Mouse (Mus musculus): ENCODE measurements around the gene Midn. TPM values are rescaled to one million over a fixed set of nuclear protein-coding genes. Genes with fewer than 3 reads are reported as not detected.

Gene Midn
- polyA plus RNA-seq, 1 experiment from 2014 or later: 3.0 TPM

GRCm38 (mm10) chr10:80189999-80190398, 41.9 kb downstream of the Midn start:
- peaks cover 7% of the 10 kb centered on the region; the same call in 1 of the 2 replicates for H3K4me1 ChIP-seq (ENCODE audit: insufficient read depth)
- peak overlapping the region; percentile 65 for H3K4me2 ChIP-seq (ENCODE audit: low read depth, low read length)
- no peak overlapping the region for H3K27ac ChIP-seq (ENCODE audit: low read depth)
- no peak overlapping the region for H3K9ac ChIP-seq (replicated peaks)
- TF ChIP-seq EP300 (IDR thresholded peaks at IDR 0.05; ENCODE audit: low read depth) (no peak), CTCF (IDR thresholded peaks at IDR 0.05; ENCODE audit: low read depth) (no peak)
- peak overlapping the region; percentile 27 for H3K4me3 ChIP-seq (ENCODE audit: low read depth, low read length)
- no peaks in the 10 kb centered on the region for H3K36me3 ChIP-seq (replicated peaks; ENCODE audit: insufficient read depth, low read length)
- no peak for DNase-seq
- WGBS (ENCODE audit: insufficient replicate concordance): 3% methylated on average over 21 of the region's 21 CpGs
- ATAC-seq: no peak
- H3K9me3 ChIP-seq (ENCODE audit: low read length): no peaks in the 10 kb centered on the region
- H3K27me3 ChIP-seq (ENCODE audit: insufficient read depth, low read length): peaks cover 66% of the 10 kb centered on the region

- DNase-seq: peak; percentile 48
Measured at GRCm38 (mm10) chr10:80190491-80191051, 42.5 kb downstream of the Midn start.

GRCm38 (mm10) chr10:80193976-80194375, 45.9 kb downstream of the Midn start:
- WGBS (ENCODE audit: insufficient replicate concordance): 77% methylated on average over 6 of the region's 6 CpGs
- TF ChIP-seq CTCF (IDR thresholded peaks at IDR 0.05; ENCODE audit: low read depth): no peak
- no peak for TF ChIP-seq EP300 (IDR thresholded peaks at IDR 0.05; ENCODE audit: low read depth)
- peaks cover 46% of the 10 kb centered on the region for H3K27me3 ChIP-seq (ENCODE audit: insufficient read depth, low read length)
- H3K4me3 ChIP-seq (ENCODE audit: low read depth, low read length): no peak overlapping the region
- H3K4me2 ChIP-seq (ENCODE audit: low read depth, low read length): no peak overlapping the region
- DNase-seq (no peak), ATAC-seq (no peak)
- no peaks in the 10 kb centered on the region for H3K36me3 ChIP-seq (replicated peaks; ENCODE audit: insufficient read depth, low read length)
- H3K4me1 ChIP-seq (ENCODE audit: insufficient read depth): peaks cover 7% of the 10 kb centered on the region; the same call in 1 of the 2 replicates
- no peak overlapping the region for H3K9ac ChIP-seq (replicated peaks)
- no peak overlapping the region for H3K27ac ChIP-seq (ENCODE audit: low read depth)
- H3K9me3 ChIP-seq (ENCODE audit: low read length): no peaks in the 10 kb centered on the region

More at GRCm38 (mm10) chr10:80190491-80191051, 42.5 kb downstream of the Midn start:
- Histone ChIP-seq H3K4me3 (ENCODE audit: low read depth, low read length) (peak overlapping the region; percentile 27), H3K4me2 (ENCODE audit: low read depth, low read length) (peak overlapping the region; percentile 65), H3K36me3 (replicated peaks; ENCODE audit: insufficient read depth, low read length) (no peaks in the 10 kb centered on the region), H3K27ac (ENCODE audit: low read depth) (no peak overlapping the region), H3K9me3 (ENCODE audit: low read length) (no peaks in the 10 kb centered on the region), H3K9ac (replicated peaks) (no peak overlapping the region), H3K4me1 (ENCODE audit: insufficient read depth) (peaks cover 7% of the 10 kb centered on the region; the same call in 1 of the 2 replicates), H3K27me3 (ENCODE audit: insufficient read depth, low read length) (peaks cover 66% of the 10 kb centered on the region)
- no peak for ATAC-seq
- under 1% methylated on average over 43 of the region's 48 CpGs for WGBS (ENCODE audit: insufficient replicate concordance)
- no peak for TF ChIP-seq EP300 (IDR thresholded peaks at IDR 0.05; ENCODE audit: low read depth)
- no peak for TF ChIP-seq CTCF (IDR thresholded peaks at IDR 0.05; ENCODE audit: low read depth)

GRCm38 (mm10) chr10:80194441-80194840, 46.4 kb downstream of the Midn start:
- no peak overlapping the region for H3K27ac ChIP-seq (ENCODE audit: low read depth)
- no peak overlapping the region for H3K4me2 ChIP-seq (ENCODE audit: low read depth, low read length)
- no peak for TF ChIP-seq CTCF (IDR thresholded peaks at IDR 0.05; ENCODE audit: low read depth)
- no peak for TF ChIP-seq EP300 (IDR thresholded peaks at IDR 0.05; ENCODE audit: low read depth)
- H3K27me3 ChIP-seq (ENCODE audit: insufficient read depth, low read length): peaks cover 41% of the 10 kb centered on the region
- H3K9ac ChIP-seq (replicated peaks): no peak overlapping the region
- peaks cover 7% of the 10 kb centered on the region; the same call in 1 of the 2 replicates for H3K4me1 ChIP-seq (ENCODE audit: insufficient read depth)
- 74% methylated on average over 8 of the region's 8 CpGs for WGBS (ENCODE audit: insufficient replicate concordance)
- no peaks in the 10 kb centered on the region for H3K9me3 ChIP-seq (ENCODE audit: low read length)
- no peaks in the 10 kb centered on the region for H3K36me3 ChIP-seq (replicated peaks; ENCODE audit: insufficient read depth, low read length)
- H3K4me3 ChIP-seq (ENCODE audit: low read depth, low read length): no peak overlapping the region
- no peak for DNase-seq
- ATAC-seq: no peak

- no peak overlapping the region for H3K4me3 ChIP-seq (ENCODE audit: low read depth, low read length)
- H3K27me3 ChIP-seq (ENCODE audit: insufficient read depth, low read length): peaks cover 24% of the 10 kb centered on the region
- 87% methylated on average over 1 of the region's 1 CpGs for WGBS (ENCODE audit: insufficient replicate concordance)
- no peak overlapping the region for H3K27ac ChIP-seq (ENCODE audit: low read depth)
- no peaks in the 10 kb centered on the region for H3K36me3 ChIP-seq (replicated peaks; ENCODE audit: insufficient read depth, low read length)
- H3K4me1 ChIP-seq (ENCODE audit: insufficient read depth): no peaks in the 10 kb centered on the region
- ATAC-seq (no peak), DNase-seq (no peak)
- no peak for TF ChIP-seq EP300 (IDR thresholded peaks at IDR 0.05; ENCODE audit: low read depth)
- no peak for TF ChIP-seq CTCF (IDR thresholded peaks at IDR 0.05; ENCODE audit: low read depth)
- no peaks in the 10 kb centered on the region for H3K9me3 ChIP-seq (ENCODE audit: low read length)
- H3K9ac ChIP-seq (replicated peaks): no peak overlapping the region
- no peak overlapping the region for H3K4me2 ChIP-seq (ENCODE audit: low read depth, low read length)
Measured at GRCm38 (mm10) chr10:80196167-80196566, 48.1 kb downstream of the Midn start.

GRCm38 (mm10) chr10:80196778-80197581, 48.9 kb downstream of the Midn start:
- Histone ChIP-seq H3K4me2 (ENCODE audit: low read depth, low read length) (no peak overlapping the region), H3K4me1 (ENCODE audit: insufficient read depth) (no peaks in the 10 kb centered on the region), H3K4me3 (ENCODE audit: low read depth, low read length) (no peak overlapping the region), H3K36me3 (replicated peaks; ENCODE audit: insufficient read depth, low read length) (no peaks in the 10 kb centered on the region), H3K9ac (replicated peaks) (no peak overlapping the region), H3K9me3 (ENCODE audit: low read length) (no peaks in the 10 kb centered on the region), H3K27ac (ENCODE audit: low read depth) (no peak overlapping the region), H3K27me3 (ENCODE audit: insufficient read depth, low read length) (peaks cover 16% of the 10 kb centered on the region)
- DNase-seq (no peak), ATAC-seq (no peak)
- 78% methylated on average over 33 of the region's 33 CpGs for WGBS (ENCODE audit: insufficient replicate concordance)
- TF ChIP-seq EP300 (IDR thresholded peaks at IDR 0.05; ENCODE audit: low read depth) (no peak), CTCF (IDR thresholded peaks at IDR 0.05; ENCODE audit: low read depth) (no peak)
